Mouse (Mus musculus): ENCODE data around the gene Ric3. TPM values are rescaled to one million over a fixed set of nuclear protein-coding genes. Genes with fewer than 3 reads are reported as not detected.
"Not testable (repeated sequence)": the region's sequence is repeated elsewhere in the genome, so short reads cannot be mapped to it uniquely, and the experiment has no call there.

The Ric3 gene
- polyA plus RNA-seq, 1 experiment from 2014 or later, result 39.1 TPM

GRCm38 (mm10) chr7:109096618-109097017 is 13.5 kb upstream of the Ric3 start:
- H3K36me3 ChIP-seq (replicated peaks), result no peaks in the 10 kb centered on the region
- H3K4me3 ChIP-seq, result no peak overlapping the region
- no peak overlapping the region for H3K27ac ChIP-seq
- H3K4me1 ChIP-seq, result peaks cover 3% of the 10 kb centered on the region; the same call in 1 of the 2 replicates
- H3K9ac ChIP-seq, result no peak overlapping the region
- H3K4me2 ChIP-seq, result no peak overlapping the region
- H3K27me3 ChIP-seq (replicated peaks), result no peaks in the 10 kb centered on the region
- 82% methylated on average over 4 of the region's 4 CpGs for WGBS
- no peaks in the 10 kb centered on the region for H3K9me3 ChIP-seq
- ATAC-seq (replicated peaks), result no peak

DNA sequence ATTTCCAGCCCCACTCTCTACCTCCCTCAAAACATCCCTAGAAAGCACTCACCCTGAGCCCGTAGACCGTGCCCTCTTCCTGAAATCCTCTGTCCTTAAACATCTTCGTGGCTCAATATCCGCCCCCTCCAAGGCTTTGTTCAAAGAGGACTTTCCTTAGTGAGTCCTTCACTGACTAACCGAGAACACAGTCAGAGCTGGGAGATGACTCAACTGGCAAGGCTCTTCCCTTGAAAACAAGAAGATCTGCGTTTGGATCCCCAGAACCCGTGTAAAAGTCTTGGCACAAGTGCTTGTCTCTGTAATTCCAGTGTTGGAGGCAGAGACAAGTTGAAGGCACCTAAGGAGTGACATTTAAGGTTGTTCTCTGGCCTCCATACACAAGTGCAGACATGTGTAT is 11.2 kb upstream of the Ric3 start:
- ATAC-seq (replicated peaks), result no peak
- Histone ChIP-seq H3K9ac (no peak overlapping the region), H3K36me3 (replicated peaks) (no peaks in the 10 kb centered on the region), H3K9me3 (no peaks in the 10 kb centered on the region), H3K27me3 (replicated peaks) (no peaks in the 10 kb centered on the region), H3K4me2 (no peak overlapping the region), H3K27ac (no peak overlapping the region), H3K4me1 (peaks cover 3% of the 10 kb centered on the region; the same call in 1 of the 2 replicates), H3K4me3 (no peak overlapping the region)
- no CpG with 5 or more reads among the region's 7 CpGs for WGBS

GRCm38 (mm10) chr7:109091316-109091715 is 8.2 kb upstream of the Ric3 start:
- H3K4me2 ChIP-seq; H3K9ac ChIP-seq; H3K9me3 ChIP-seq; H3K4me3 ChIP-seq; H3K4me1 ChIP-seq; H3K27ac ChIP-seq; H3K27me3 ChIP-seq (replicated peaks); ATAC-seq (replicated peaks); H3K36me3 ChIP-seq (replicated peaks): not testable (repeated sequence)
- no CpG with 5 or more reads among the region's 2 CpGs for WGBS

DNA sequence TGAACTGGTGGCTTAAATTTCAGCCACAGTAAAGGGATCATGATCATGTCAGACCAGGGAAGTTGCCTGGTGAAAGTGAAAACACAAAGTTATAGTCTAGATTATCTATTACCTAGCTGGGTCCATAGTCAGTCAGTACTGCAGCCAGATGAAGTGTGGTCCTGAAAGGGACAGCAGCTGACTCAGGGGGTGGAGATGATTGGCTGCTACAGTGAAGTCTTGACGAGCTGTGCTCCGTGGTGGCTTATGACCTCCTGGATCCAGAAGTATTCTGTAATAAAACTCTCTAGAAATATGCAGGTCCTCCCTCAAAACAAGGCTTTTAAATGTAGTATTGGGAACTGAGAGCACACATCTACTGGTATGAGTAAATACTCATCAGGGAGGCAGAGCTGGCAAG is 3.8 kb upstream of the Ric3 start:
- H3K27me3 ChIP-seq (replicated peaks), result 0 out of 2 replicates have a peak, but pooled peaks cover 3% of the 10 kb centered on the region
- H3K4me2 ChIP-seq, result no peak overlapping the region
- H3K4me1 ChIP-seq, result peaks cover 11% of the 10 kb centered on the region
- H3K9ac ChIP-seq, result no peak overlapping the region
- ATAC-seq (replicated peaks), result no peak
- no peak overlapping the region for H3K27ac ChIP-seq
- H3K9me3 ChIP-seq, result no peaks in the 10 kb centered on the region
- H3K4me3 ChIP-seq, result no peak overlapping the region
- no peaks in the 10 kb centered on the region for H3K36me3 ChIP-seq (replicated peaks)
- 28% methylated on average over 2 of the region's 2 CpGs for WGBS

DNA sequence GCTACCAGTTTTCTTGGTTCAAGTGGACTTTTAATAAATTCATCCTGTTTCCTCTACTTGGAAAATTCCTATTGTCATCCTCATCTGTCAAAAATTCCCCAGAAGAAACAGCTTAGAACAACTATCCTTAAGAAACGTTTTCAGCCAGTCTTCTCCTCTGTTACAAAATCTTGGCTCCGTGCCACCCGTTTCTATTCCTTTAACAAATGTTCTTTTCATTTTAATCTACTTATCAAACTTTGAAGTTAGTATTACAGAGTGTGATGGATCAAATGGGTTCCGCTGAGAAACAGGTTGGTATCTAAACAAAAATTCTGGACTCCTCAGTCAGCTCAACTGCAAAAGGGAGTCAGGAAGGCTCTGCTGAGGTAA is 668 bp upstream of the Ric3 start:
- H3K4me2 ChIP-seq, result peak overlapping the region; percentile 63
- peaks cover 16% of the 10 kb centered on the region for H3K4me1 ChIP-seq
- H3K4me3 ChIP-seq, result peak overlapping the region; percentile 97
- no peak for ATAC-seq (replicated peaks)
- H3K27me3 ChIP-seq (replicated peaks), result 0 out of 2 replicates have a peak, but pooled peaks cover 3% of the 10 kb centered on the region
- 75% methylated on average over 4 of the region's 4 CpGs for WGBS
- no peak overlapping the region for H3K27ac ChIP-seq
- no peaks in the 10 kb centered on the region for H3K36me3 ChIP-seq (replicated peaks)
- H3K9me3 ChIP-seq, result no peaks in the 10 kb centered on the region
- H3K9ac ChIP-seq, result no peak overlapping the region; the same call in 1 of the 2 replicates

DNA sequence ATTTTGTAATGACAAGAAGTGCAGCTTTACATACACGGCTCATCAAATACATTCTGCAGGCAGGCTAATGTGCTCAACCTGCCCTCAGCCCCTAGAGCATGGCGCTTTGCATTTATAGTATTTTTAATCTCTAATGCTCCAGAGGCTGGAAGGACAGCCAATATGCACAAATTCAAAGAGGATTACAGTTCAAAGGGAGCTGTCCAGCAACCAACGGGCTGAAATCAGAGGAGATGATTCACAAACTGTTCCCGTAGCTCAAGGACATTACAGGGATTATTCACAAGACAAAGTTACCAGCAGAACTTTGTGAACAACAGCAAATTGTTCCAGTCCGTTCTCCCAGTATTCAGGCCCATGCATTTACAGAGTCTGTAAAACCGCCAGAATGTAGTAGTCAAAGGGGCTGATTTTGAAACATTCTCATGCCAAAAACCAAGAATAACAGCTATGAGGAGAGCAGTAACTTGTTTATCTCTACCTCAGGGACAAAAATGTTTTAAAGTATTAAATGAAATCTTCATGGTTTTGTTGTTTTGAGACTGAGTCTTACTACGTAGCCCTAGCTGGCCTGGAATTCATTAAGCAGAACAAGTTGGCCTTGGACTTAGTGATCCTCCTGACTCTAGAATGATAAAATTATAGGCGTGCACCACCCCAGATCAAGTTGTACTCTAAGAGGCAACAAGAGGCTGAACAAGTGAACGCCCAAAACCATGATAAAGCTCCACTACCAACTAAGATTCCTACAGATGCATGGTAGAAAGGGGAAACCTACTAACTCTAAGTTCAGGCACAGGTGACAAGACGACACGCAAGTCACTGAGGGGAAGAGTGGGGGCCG is 640 bp downstream of the Ric3 start:
- H3K9me3 ChIP-seq, result no peaks in the 10 kb centered on the region
- ATAC-seq (replicated peaks), result peak; percentile 25; the same call in 1 of the 2 replicates
- H3K4me3 ChIP-seq, result peak overlapping the region; percentile 97
- 13% methylated on average over 12 of the region's 12 CpGs for WGBS
- peaks cover 16% of the 10 kb centered on the region for H3K4me1 ChIP-seq
- H3K27me3 ChIP-seq (replicated peaks), result 0 out of 2 replicates have a peak, but pooled peaks cover 3% of the 10 kb centered on the region
- H3K27ac ChIP-seq, result peak overlapping the region; percentile 76
- H3K9ac ChIP-seq, result peak overlapping the region; percentile 88
- peak overlapping the region; percentile 63 for H3K4me2 ChIP-seq
- no peaks in the 10 kb centered on the region for H3K36me3 ChIP-seq (replicated peaks)

GRCm38 (mm10) chr7:109072326-109072725 is 10.8 kb downstream of the Ric3 start:
- no peak overlapping the region for H3K9ac ChIP-seq
- 85% methylated on average over 5 of the region's 5 CpGs for WGBS
- no peaks in the 10 kb centered on the region for H3K36me3 ChIP-seq (replicated peaks)
- H3K4me1 ChIP-seq, result no peaks in the 10 kb centered on the region
- no peak for ATAC-seq (replicated peaks)
- no peak overlapping the region for H3K4me2 ChIP-seq
- no peaks in the 10 kb centered on the region for H3K9me3 ChIP-seq
- H3K4me3 ChIP-seq, result no peak overlapping the region
- no peak overlapping the region for H3K27ac ChIP-seq
- no peaks in the 10 kb centered on the region for H3K27me3 ChIP-seq (replicated peaks)

DNA sequence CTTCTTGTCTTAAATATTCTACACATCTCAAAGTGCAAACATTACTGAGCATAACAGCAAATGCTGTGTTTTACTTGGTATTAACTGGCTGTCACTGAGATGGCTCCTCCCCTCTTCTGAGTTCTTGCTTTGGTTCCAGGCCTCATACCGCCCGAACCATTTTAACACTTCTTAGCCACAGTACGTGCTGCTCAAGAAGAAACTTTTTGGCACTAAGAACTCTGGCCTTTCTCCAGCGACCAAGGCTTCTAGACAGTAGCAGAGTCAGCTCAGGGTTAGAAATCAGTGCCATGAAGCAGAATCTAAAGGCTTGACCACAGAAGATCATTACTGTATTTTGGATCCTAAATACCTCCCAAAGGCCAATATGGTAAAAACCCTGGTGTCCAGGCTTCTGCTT is 13.5 kb downstream of the Ric3 start:
- no peak overlapping the region for H3K4me2 ChIP-seq
- no peak overlapping the region for H3K9ac ChIP-seq
- H3K36me3 ChIP-seq (replicated peaks), result no peaks in the 10 kb centered on the region
- no peaks in the 10 kb centered on the region for H3K4me1 ChIP-seq
- H3K4me3 ChIP-seq, result no peak overlapping the region
- no peak overlapping the region for H3K27ac ChIP-seq
- 91% methylated on average over 4 of the region's 4 CpGs for WGBS
- no peaks in the 10 kb centered on the region for H3K27me3 ChIP-seq (replicated peaks)
- no peak for ATAC-seq (replicated peaks)
- H3K9me3 ChIP-seq, result no peaks in the 10 kb centered on the region

DNA sequence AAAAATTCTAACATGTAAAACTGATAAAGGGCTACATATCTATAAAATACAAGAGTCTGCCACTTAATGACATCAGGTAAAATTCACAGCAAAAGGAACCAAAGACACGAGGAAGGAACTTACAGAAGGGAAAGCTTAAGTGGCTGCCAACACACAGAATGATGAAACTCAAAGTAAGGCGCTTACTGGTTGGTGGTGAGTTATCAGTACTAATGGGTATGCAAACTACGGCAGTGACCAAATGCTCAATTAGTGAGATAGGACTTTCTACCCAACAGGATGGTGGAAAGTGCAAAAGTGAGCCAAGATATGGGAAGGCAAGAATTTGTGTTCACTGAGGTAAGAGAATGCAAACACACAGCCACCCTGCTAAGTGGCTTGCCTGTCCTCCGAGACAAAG is 23.6 kb downstream of the Ric3 start:
- no peaks in the 10 kb centered on the region for H3K9me3 ChIP-seq
- no peak overlapping the region for H3K4me2 ChIP-seq
- no peak overlapping the region for H3K4me3 ChIP-seq
- no peak overlapping the region for H3K9ac ChIP-seq
- no peaks in the 10 kb centered on the region for H3K4me1 ChIP-seq
- H3K27ac ChIP-seq, result no peak overlapping the region
- peaks cover under 1% of the 10 kb centered on the region; the same call in 1 of the 2 replicates for H3K36me3 ChIP-seq (replicated peaks)
- 93% methylated on average over 4 of the region's 4 CpGs for WGBS
- H3K27me3 ChIP-seq (replicated peaks), result no peaks in the 10 kb centered on the region
- no peak for ATAC-seq (replicated peaks)

- H3K4me1 ChIP-seq, result no peaks in the 10 kb centered on the region
- peaks cover 6% of the 10 kb centered on the region; the same call in 1 of the 2 replicates for H3K36me3 ChIP-seq (replicated peaks)
- no peak overlapping the region for H3K9ac ChIP-seq
- 86% methylated on average over 1 of the region's 1 CpGs for WGBS
- H3K27me3 ChIP-seq (replicated peaks), result no peaks in the 10 kb centered on the region
- H3K9me3 ChIP-seq, result no peaks in the 10 kb centered on the region
- no peak overlapping the region for H3K27ac ChIP-seq
- H3K4me3 ChIP-seq, result no peak overlapping the region
- no peak for ATAC-seq (replicated peaks)
- H3K4me2 ChIP-seq, result no peak overlapping the region
Observed at GRCm38 (mm10) chr7:109050831-109051230, 32.3 kb downstream of the Ric3 start.

GRCm38 (mm10) chr7:109045876-109046275 is 37.3 kb downstream of the Ric3 start:
- Histone ChIP-seq H3K27ac (no peak overlapping the region), H3K4me3 (no peak overlapping the region), H3K4me2 (no peak overlapping the region), H3K9ac (no peak overlapping the region), H3K4me1 (no peaks in the 10 kb centered on the region), H3K27me3 (replicated peaks) (no peaks in the 10 kb centered on the region), H3K9me3 (no peaks in the 10 kb centered on the region), H3K36me3 (replicated peaks) (no peaks in the 10 kb centered on the region)
- whole genome bisulfite sequencing, result 95% methylated on average over 2 of the region's 2 CpGs
- no peak for ATAC-seq (replicated peaks)

- ATAC-seq (replicated peaks), result no peak
- WGBS, result 74% methylated on average over 5 of the region's 5 CpGs
- 0 out of 2 replicates have a peak overlapping the region, but pooled peaks have one; percentile 2 for H3K27ac ChIP-seq
Observed at GRCm38 (mm10) chr7:109039445-109039844, 43.7 kb downstream of the Ric3 start.

DNA sequence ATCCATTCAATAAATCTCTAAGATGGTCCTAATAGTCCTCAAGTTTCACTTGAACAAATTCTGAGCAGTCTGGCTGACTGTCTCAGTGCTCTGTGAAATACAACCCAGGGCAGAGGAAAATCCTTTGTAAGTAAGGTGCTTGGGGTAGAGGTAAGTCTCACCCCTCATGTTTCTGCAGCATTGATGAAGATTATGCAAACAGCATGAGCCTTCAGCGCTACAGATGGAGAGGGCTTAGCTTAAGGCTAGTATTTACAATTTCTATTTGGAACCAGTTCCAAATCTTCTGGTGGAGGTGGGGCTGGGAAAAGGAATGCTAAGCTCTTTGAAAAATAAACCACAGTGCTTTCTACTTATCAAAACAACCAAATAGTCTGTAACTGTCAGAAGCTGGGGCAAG is 44.1 kb downstream of the Ric3 start:
- no peak overlapping the region for H3K4me2 ChIP-seq
- H3K9me3 ChIP-seq, result no peaks in the 10 kb centered on the region
- peaks cover 16% of the 10 kb centered on the region; the same call in 1 of the 2 replicates for H3K36me3 ChIP-seq (replicated peaks)
- 0 out of 2 replicates have a peak overlapping the region, but pooled peaks have one; percentile 2 for H3K27ac ChIP-seq
- WGBS, result 46% methylated on average over 1 of the region's 1 CpGs
- no peaks in the 10 kb centered on the region for H3K4me1 ChIP-seq
- H3K4me3 ChIP-seq, result no peak overlapping the region
- no peaks in the 10 kb centered on the region for H3K27me3 ChIP-seq (replicated peaks)
- 0 out of 2 replicates have a peak, but pooled peaks have one; percentile 46 for ATAC-seq (replicated peaks)
- H3K9ac ChIP-seq, result no peak overlapping the region

More at GRCm38 (mm10) chr7:109039445-109039844, 43.7 kb downstream of the Ric3 start:
- H3K36me3 ChIP-seq (replicated peaks), result peaks cover 16% of the 10 kb centered on the region; the same call in 1 of the 2 replicates
- H3K4me2 ChIP-seq, result no peak overlapping the region
- no peak overlapping the region for H3K4me3 ChIP-seq
- no peaks in the 10 kb centered on the region for H3K9me3 ChIP-seq
- no peaks in the 10 kb centered on the region for H3K27me3 ChIP-seq (replicated peaks)
- no peak overlapping the region for H3K9ac ChIP-seq
- no peaks in the 10 kb centered on the region for H3K4me1 ChIP-seq
